Mouse (Mus musculus) neutrophil, adult 5-6 weeks (primary cell): ENCODE results near the gene Abcf3. TPM values are rescaled to one million over a fixed set of nuclear protein-coding genes. Genes with fewer than 3 reads are reported as not detected.

Source experiments
- ATAC-seq: fragments of 151-379, 151-347 bp; 2 replicates; pipeline ENCODE4 v1.8.0; 2017; ENCODE audit warnings: mild to moderate bottlenecking, moderate TSS enrichment; ENCODE audit not compliant: insufficient number of reproducible peaks, poor library complexity, low FRiP score, severe bottlenecking; ENCODE audit errors: extremely low read depth
- total RNA-seq: library from RNA; stranded (forward); fragments of 200-1000 nt; gene quantifications from 2 replicates; pipeline ENCODE4 v1.2.3, GENCODE M21; 2017

Gene Abcf3
- total RNA-seq, 1 experiment from 2014 or later = 121 TPM

GRCm38 (mm10) chr16:20537601-20538320 lies 10.6 kb upstream of the Abcf3 start:
- ATAC-seq = no peak

GRCm38 (mm10) chr16:20539649-20540048 lies 8.7 kb upstream of the Abcf3 start:
- ATAC-seq = no peak

GRCm38 (mm10) chr16:20540438-20540837 lies 7.9 kb upstream of the Abcf3 start:
- ATAC-seq = no peak

- ATAC-seq = no peak
These were observed 2.7 kb upstream of the Abcf3 start for GRCm38 (mm10) chr16:20545696-20546095.

- ATAC-seq = no peak
These were observed 954 bp upstream of the Abcf3 start for GRCm38 (mm10) chr16:20547423-20547822.

GRCm38 (mm10) chr16:20549161-20549560 lies 784 bp downstream of the Abcf3 start:
- ATAC-seq = no peak

- ATAC-seq = no peak
These were observed 3.3 kb downstream of the Abcf3 start for GRCm38 (mm10) chr16:20551691-20552090.

- no peak for ATAC-seq
These were observed 4.2 kb downstream of the Abcf3 start for GRCm38 (mm10) chr16:20552594-20552993.

- no peak for ATAC-seq
These were observed 6.6 kb downstream of the Abcf3 start for GRCm38 (mm10) chr16:20555000-20555399.

- no peak for ATAC-seq
These were observed 9.0 kb downstream of the Abcf3 start for GRCm38 (mm10) chr16:20557381-20557780.

- ATAC-seq = no peak
These were observed 16.7 kb downstream of the Abcf3 start for GRCm38 (mm10) chr16:20565075-20565474.

GRCm38 (mm10) chr16:20589366-20589938 lies 41.1 kb downstream of the Abcf3 start, which contains the start of gene Vwa5b2:
TSS of gene Vwa5b2 (plus strand) at chr16:20589471.
- no peak for ATAC-seq

GRCm38 (mm10) chr16:20589939-20590679 lies 41.7 kb downstream of the Abcf3 start:
- ATAC-seq = no peak

GRCm38 (mm10) chr16:20590680-20591038 lies 42.3 kb downstream of the Abcf3 start:
- no peak for ATAC-seq

GRCm38 (mm10) chr16:20591076-20591705 lies 42.8 kb downstream of the Abcf3 start:
- no peak for ATAC-seq

- no peak for ATAC-seq
These were observed 46.8 kb downstream of the Abcf3 start for GRCm38 (mm10) chr16:20595060-20595673.

- no peak for ATAC-seq
These were observed 47.4 kb downstream of the Abcf3 start for GRCm38 (mm10) chr16:20595737-20596136.

- no peak for ATAC-seq
These were observed 48.5 kb downstream of the Abcf3 start for GRCm38 (mm10) chr16:20596687-20597441.

GRCm38 (mm10) chr16:20600511-20600910 lies 52.1 kb downstream of the Abcf3 start:
- ATAC-seq = no peak
